Mouse (Mus musculus): ENCODE measurements at regions not wholly inside any gene's neighbourhood (a gene's known extent, or its start where the extent isn't known, plus 50 kb on each side); places are given as distances from the start of the nearest gene placed in this dataset.

GRCm38 (mm10) chr8:36029445-36029844 lies 263.9 kb downstream of the Gm19410 start:
- no peak overlapping the region for H3K4me2 ChIP-seq (ENCODE audit: low read depth, low read length, severe bottlenecking)
- no peak for DNase-seq (ENCODE audit: low spot score)
- no peaks in the 10 kb centered on the region for H3K9me3 ChIP-seq (ENCODE audit: control insufficient read depth, low read length)
- no peaks in the 10 kb centered on the region for H3K27me3 ChIP-seq (ENCODE audit: control insufficient read depth, insufficient read depth, low read length)
- no peak overlapping the region for H3K9ac ChIP-seq (ENCODE audit: low read length)
- H3K36me3 ChIP-seq (ENCODE audit: control insufficient read depth, insufficient read depth, low read length) = no peaks in the 10 kb centered on the region
- no peak for ATAC-seq (replicated peaks; ENCODE audit: low FRiP score)
- H3K4me1 ChIP-seq (replicated peaks; ENCODE audit: control insufficient read depth, insufficient read depth, low read length) = no peaks in the 10 kb centered on the region
- H3K4me3 ChIP-seq (ENCODE audit: low read depth, low read length) = no peak overlapping the region
- H3K27ac ChIP-seq (ENCODE audit: low read depth, low read length) = no peak overlapping the region
- 89% methylated on average over 2 of the region's 2 CpGs for WGBS

GRCm38 (mm10) chr8:36030237-36030636 lies 264.6 kb downstream of the Gm19410 start:
- Histone ChIP-seq H3K4me2 (ENCODE audit: low read depth, low read length, severe bottlenecking) (no peak overlapping the region), H3K4me3 (ENCODE audit: low read depth, low read length) (no peak overlapping the region), H3K36me3 (ENCODE audit: control insufficient read depth, insufficient read depth, low read length) (no peaks in the 10 kb centered on the region), H3K9ac (ENCODE audit: low read length) (no peak overlapping the region), H3K27ac (ENCODE audit: low read depth, low read length) (no peak overlapping the region), H3K4me1 (replicated peaks; ENCODE audit: control insufficient read depth, insufficient read depth, low read length) (no peaks in the 10 kb centered on the region), H3K9me3 (ENCODE audit: control insufficient read depth, low read length) (no peaks in the 10 kb centered on the region), H3K27me3 (ENCODE audit: control insufficient read depth, insufficient read depth, low read length) (no peaks in the 10 kb centered on the region)
- ATAC-seq (replicated peaks; ENCODE audit: low FRiP score) (no peak), DNase-seq (ENCODE audit: low spot score) (no peak)
- WGBS = 92% methylated on average over 3 of the region's 3 CpGs

- no peak overlapping the region for H3K4me3 ChIP-seq (ENCODE audit: low read depth, low read length)
- ATAC-seq (replicated peaks; ENCODE audit: low FRiP score) (no peak), DNase-seq (ENCODE audit: low spot score) (no peak)
- H3K27ac ChIP-seq (ENCODE audit: low read depth, low read length) = no peak overlapping the region
- no peaks in the 10 kb centered on the region for H3K36me3 ChIP-seq (ENCODE audit: control insufficient read depth, insufficient read depth, low read length)
- WGBS = 88% methylated on average over 10 of the region's 10 CpGs
- H3K27me3 ChIP-seq (ENCODE audit: control insufficient read depth, insufficient read depth, low read length) = no peaks in the 10 kb centered on the region
- H3K4me2 ChIP-seq (ENCODE audit: low read depth, low read length, severe bottlenecking) = no peak overlapping the region
- no peaks in the 10 kb centered on the region for H3K9me3 ChIP-seq (ENCODE audit: control insufficient read depth, low read length)
- no peak overlapping the region for H3K9ac ChIP-seq (ENCODE audit: low read length)
- no peaks in the 10 kb centered on the region for H3K4me1 ChIP-seq (replicated peaks; ENCODE audit: control insufficient read depth, insufficient read depth, low read length)
Observed at GRCm38 (mm10) chr8:36031966-36032719, 266.6 kb downstream of the Gm19410 start.

GRCm38 (mm10) chr8:36035339-36035738 lies 269.7 kb downstream of the Gm19410 start:
- no peak overlapping the region for H3K4me2 ChIP-seq (ENCODE audit: low read depth, low read length, severe bottlenecking)
- H3K4me3 ChIP-seq (ENCODE audit: low read depth, low read length) = no peak overlapping the region
- no peak overlapping the region for H3K27ac ChIP-seq (ENCODE audit: low read depth, low read length)
- WGBS = 91% methylated on average over 7 of the region's 7 CpGs
- no peaks in the 10 kb centered on the region for H3K4me1 ChIP-seq (replicated peaks; ENCODE audit: control insufficient read depth, insufficient read depth, low read length)
- no peaks in the 10 kb centered on the region for H3K36me3 ChIP-seq (ENCODE audit: control insufficient read depth, insufficient read depth, low read length)
- ATAC-seq (replicated peaks; ENCODE audit: low FRiP score) = no peak
- H3K27me3 ChIP-seq (ENCODE audit: control insufficient read depth, insufficient read depth, low read length) = no peaks in the 10 kb centered on the region
- H3K9me3 ChIP-seq (ENCODE audit: control insufficient read depth, low read length) = no peaks in the 10 kb centered on the region; the same call in 1 of the 2 replicates
- DNase-seq (ENCODE audit: low spot score) = no peak
- no peak overlapping the region for H3K9ac ChIP-seq (ENCODE audit: low read length)

GRCm38 (mm10) chr8:36036271-36036670 lies 270.7 kb downstream of the Gm19410 start:
- H3K27me3 ChIP-seq (ENCODE audit: control insufficient read depth, insufficient read depth, low read length) = no peaks in the 10 kb centered on the region
- H3K9ac ChIP-seq (ENCODE audit: low read length) = no peak overlapping the region
- H3K4me1 ChIP-seq (replicated peaks; ENCODE audit: control insufficient read depth, insufficient read depth, low read length) = no peaks in the 10 kb centered on the region
- H3K4me3 ChIP-seq (ENCODE audit: low read depth, low read length) = no peak overlapping the region
- ATAC-seq (replicated peaks; ENCODE audit: low FRiP score) (no peak), DNase-seq (ENCODE audit: low spot score) (no peak)
- no peaks in the 10 kb centered on the region; the same call in 1 of the 2 replicates for H3K9me3 ChIP-seq (ENCODE audit: control insufficient read depth, low read length)
- 81% methylated on average over 6 of the region's 6 CpGs for WGBS
- H3K27ac ChIP-seq (ENCODE audit: low read depth, low read length) = no peak overlapping the region
- no peak overlapping the region for H3K4me2 ChIP-seq (ENCODE audit: low read depth, low read length, severe bottlenecking)
- no peaks in the 10 kb centered on the region for H3K36me3 ChIP-seq (ENCODE audit: control insufficient read depth, insufficient read depth, low read length)

GRCm38 (mm10) chr8:36041222-36041864 lies 275.8 kb downstream of the Gm19410 start:
- Histone ChIP-seq H3K4me3 (ENCODE audit: low read depth, low read length) (no peak overlapping the region), H3K27ac (ENCODE audit: low read depth, low read length) (no peak overlapping the region), H3K27me3 (ENCODE audit: control insufficient read depth, insufficient read depth, low read length) (no peaks in the 10 kb centered on the region), H3K4me2 (ENCODE audit: low read depth, low read length, severe bottlenecking) (no peak overlapping the region), H3K36me3 (ENCODE audit: control insufficient read depth, insufficient read depth, low read length) (no peaks in the 10 kb centered on the region), H3K4me1 (replicated peaks; ENCODE audit: control insufficient read depth, insufficient read depth, low read length) (no peaks in the 10 kb centered on the region), H3K9me3 (ENCODE audit: control insufficient read depth, low read length) (no peaks in the 10 kb centered on the region; the same call in 1 of the 2 replicates), H3K9ac (ENCODE audit: low read length) (no peak overlapping the region)
- ATAC-seq (replicated peaks; ENCODE audit: low FRiP score) (no peak), DNase-seq (ENCODE audit: low spot score) (no peak)
- WGBS = 81% methylated on average over 6 of the region's 6 CpGs

- H3K9me3 ChIP-seq (ENCODE audit: control insufficient read depth, low read length) = no peaks in the 10 kb centered on the region; the same call in 1 of the 2 replicates
- ATAC-seq (replicated peaks; ENCODE audit: low FRiP score) (no peak), DNase-seq (ENCODE audit: low spot score) (no peak)
- H3K27me3 ChIP-seq (ENCODE audit: control insufficient read depth, insufficient read depth, low read length) = no peaks in the 10 kb centered on the region
- H3K9ac ChIP-seq (ENCODE audit: low read length) = no peak overlapping the region
- no peaks in the 10 kb centered on the region for H3K4me1 ChIP-seq (replicated peaks; ENCODE audit: control insufficient read depth, insufficient read depth, low read length)
- H3K27ac ChIP-seq (ENCODE audit: low read depth, low read length) = no peak overlapping the region
- no peak overlapping the region for H3K4me2 ChIP-seq (ENCODE audit: low read depth, low read length, severe bottlenecking)
- no peaks in the 10 kb centered on the region for H3K36me3 ChIP-seq (ENCODE audit: control insufficient read depth, insufficient read depth, low read length)
- H3K4me3 ChIP-seq (ENCODE audit: low read depth, low read length) = no peak overlapping the region
- 90% methylated on average over 4 of the region's 4 CpGs for WGBS
Observed at GRCm38 (mm10) chr8:36042594-36042993, 277.0 kb downstream of the Gm19410 start.

Measured in forebrain, embryonic 11.5 days (tissue).